Mouse (Mus musculus) olfactory bulb, adult 2 months (tissue): ENCODE results near the gene Map3k13. TPM values are rescaled to one million over a fixed set of nuclear protein-coding genes. Genes with fewer than 3 reads are reported as not detected.
A peak's percentile ranks its signal among the peaks of the same experiment; 100 is the strongest.

ENCODE experiments used
- H3K27ac ChIP-seq: fragments of 200-500 bp; 2 replicates; pipeline ENCODE4 v1.5.1; 2012; ENCODE audit warnings: low read depth, low read length; ENCODE audit not compliant: insufficient read depth
- H3K4me1 ChIP-seq: fragments of 200-500 bp; 2 replicates; pipeline ENCODE4 v1.6.1; 2012; ENCODE audit warnings: low read length; ENCODE audit not compliant: control insufficient read depth, insufficient read depth
- H3K4me3 ChIP-seq: fragments of 200-500 bp; 2 replicates; pipeline ENCODE4 v1.5.1; 2012; ENCODE audit warnings: mild to moderate bottlenecking, low read depth, low read length, moderate library complexity; ENCODE audit not compliant: insufficient read depth
- CTCF ChIP-seq: fragments of 200-500 bp; IDR thresholded peaks from 2 replicates; pipeline ENCODE4 v1.5.1; 2012; ENCODE audit warnings: low read depth, mild to moderate bottlenecking, low read length, moderate library complexity; ENCODE audit not compliant: insufficient read depth
- POLR2A ChIP-seq: fragments of 200-500 bp; IDR thresholded peaks from 2 replicates; pipeline ENCODE4 v1.6.1; 2012; ENCODE audit warnings: mild to moderate bottlenecking, low read depth, low read length, moderate library complexity; ENCODE audit not compliant: insufficient read depth
- WGBS: fragments of 180-500 bp; shearing (Covaris S2); methylation state at CpG from one replicate; pipeline ENCODE4 v1.1.7; 2018; 5-methylcytosine and 5-hydroxymethylcytosine counted together
- polyA plus RNA-seq: library from polyadenylated mRNA; stranded (reverse); fragments of >200 nt; gene quantifications from 2 replicates; pipeline ENCODE4 v1.2.4, GENCODE M21; 2012; ENCODE audit warnings: low replicate concordance; ENCODE audit not compliant: missing spikeins, insufficient read depth, insufficient read length

The Map3k13 gene
- polyA plus RNA-seq, 1 experiment: not detected

GRCm38 (mm10) chr16:21946761-21947715 lies 152.9 kb downstream of the Map3k13 start, which contains the start of gene Tmem41a:
Gene Tmem41a (minus strand): TSS chr16:21947552.
- 1% methylated on average over 63 of the region's 63 CpGs for WGBS
- peak; percentile 80 for TF ChIP-seq POLR2A
- TF ChIP-seq CTCF: no peak
- H3K27ac ChIP-seq: no peak within 1 kb of the TSS
- H3K4me1 ChIP-seq: peaks cover 12% of the 10 kb centered on the region
- H3K4me3 ChIP-seq: peak within 1 kb of the TSS; percentile 77

DNA sequence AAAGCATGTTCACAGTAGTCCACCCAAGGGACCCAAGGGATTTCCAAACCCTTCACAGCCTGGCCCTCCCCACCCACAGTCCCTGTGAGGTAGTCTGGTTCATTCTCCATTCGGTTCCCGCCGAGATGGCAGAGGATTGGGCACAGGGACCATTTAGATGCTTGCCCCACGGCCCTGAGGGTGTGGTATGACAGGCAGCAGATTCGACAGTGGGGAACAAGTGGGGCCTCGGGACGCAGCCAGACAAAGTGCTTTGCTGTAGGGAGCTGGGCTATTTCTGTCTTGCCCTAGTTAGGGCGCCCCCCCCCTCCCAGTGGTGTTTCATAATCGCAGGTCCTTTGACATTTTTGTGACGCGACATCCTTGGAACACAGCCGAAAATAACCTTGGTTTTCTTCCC lies 161.4 kb downstream of the Map3k13 start:
- no peak overlapping the region for H3K27ac ChIP-seq
- 66% methylated on average over 12 of the region's 12 CpGs for WGBS
- TF ChIP-seq POLR2A (no peak), CTCF (no peak)

GRCm38 (mm10) chr16:21965576-21965975 lies 171.4 kb downstream of the Map3k13 start:
- WGBS: 80% methylated on average over 3 of the region's 3 CpGs
- Histone ChIP-seq H3K4me3 (no peak overlapping the region), H3K27ac (no peak overlapping the region), H3K4me1 (no peaks in the 10 kb centered on the region)
- TF ChIP-seq CTCF: no peak
- TF ChIP-seq POLR2A: no peak

More for the DNA sequence above, 161.4 kb downstream of the Map3k13 start:
- no peak overlapping the region for H3K4me3 ChIP-seq
- peaks cover 4% of the 10 kb centered on the region; the same call in 1 of the 2 replicates for H3K4me1 ChIP-seq

- 80% methylated on average over 5 of the region's 5 CpGs for WGBS
- TF ChIP-seq POLR2A (no peak), CTCF (no peak)
- Histone ChIP-seq H3K27ac (no peak overlapping the region), H3K4me3 (no peak overlapping the region), H3K4me1 (no peaks in the 10 kb centered on the region)
Measured at GRCm38 (mm10) chr16:21969874-21970273, 175.7 kb downstream of the Map3k13 start.

DNA sequence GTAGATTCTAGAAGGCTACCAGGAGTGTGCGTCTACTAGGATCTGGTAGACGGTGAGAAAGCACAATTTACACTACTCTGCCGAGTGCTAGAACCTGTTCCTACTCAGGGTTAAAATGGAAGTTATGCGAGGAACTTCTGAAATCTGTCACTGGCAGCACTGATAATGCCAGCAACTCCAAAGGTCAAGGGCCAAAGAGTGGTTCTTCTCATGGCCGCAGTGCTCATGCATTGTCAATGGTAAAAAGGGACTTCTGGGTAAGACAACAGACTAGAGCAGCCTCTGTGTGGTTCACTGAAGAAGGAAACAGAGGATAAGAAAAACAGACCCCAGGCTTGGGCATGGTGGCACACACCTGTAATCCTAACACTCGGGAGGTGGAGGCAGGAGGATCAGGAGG lies 176.4 kb downstream of the Map3k13 start:
- TF ChIP-seq POLR2A (no peak), CTCF (no peak)
- Histone ChIP-seq H3K4me1 (no peaks in the 10 kb centered on the region), H3K4me3 (no peak overlapping the region), H3K27ac (no peak overlapping the region)
- 92% methylated on average over 6 of the region's 6 CpGs for WGBS

DNA sequence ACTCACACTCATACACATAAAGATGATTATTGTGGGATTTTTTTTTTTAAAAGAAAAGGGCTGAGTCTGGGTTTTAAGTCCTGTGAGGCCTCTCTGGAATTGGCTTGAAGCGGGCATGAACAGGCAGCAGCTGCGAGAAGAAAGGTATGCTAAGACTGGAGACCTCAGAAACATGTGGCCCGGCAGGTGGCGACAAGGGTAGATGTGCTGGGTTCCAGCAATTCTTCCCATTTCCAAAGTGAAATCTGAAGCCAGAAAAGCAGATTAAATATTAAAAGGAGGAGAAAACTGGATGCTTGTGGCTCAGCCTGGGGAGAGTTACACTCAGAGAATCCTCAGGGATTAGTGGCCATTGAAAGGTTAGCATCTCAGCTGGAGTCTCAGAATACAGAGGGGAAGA lies 177.3 kb downstream of the Map3k13 start:
- 82% methylated on average over 4 of the region's 4 CpGs for whole genome bisulfite sequencing
- Histone ChIP-seq H3K4me3 (no peak overlapping the region), H3K27ac (no peak overlapping the region), H3K4me1 (peaks cover 6% of the 10 kb centered on the region; the same call in 1 of the 2 replicates)
- no peak for TF ChIP-seq CTCF
- no peak for TF ChIP-seq POLR2A

GRCm38 (mm10) chr16:21976203-21976602 lies 182.1 kb downstream of the Map3k13 start:
- no peak for TF ChIP-seq CTCF
- no peak for TF ChIP-seq POLR2A
- peak overlapping the region; percentile 44 for H3K4me3 ChIP-seq
- 6% methylated on average over 16 of the region's 16 CpGs for WGBS

GRCm38 (mm10) chr16:21977347-21977746 lies 183.2 kb downstream of the Map3k13 start:
- WGBS: 69% methylated on average over 5 of the region's 5 CpGs
- Histone ChIP-seq H3K4me1 (peaks cover 6% of the 10 kb centered on the region; the same call in 1 of the 2 replicates), H3K27ac (no peak overlapping the region), H3K4me3 (no peak overlapping the region)
- TF ChIP-seq CTCF (no peak), POLR2A (no peak)

More at GRCm38 (mm10) chr16:21976203-21976602, 182.1 kb downstream of the Map3k13 start:
- H3K4me1 ChIP-seq: peaks cover 6% of the 10 kb centered on the region; the same call in 1 of the 2 replicates
- peak overlapping the region; percentile 10 for H3K27ac ChIP-seq

Other genes starting within 250 kb of the Map3k13 start
- gene 2510009E07Rik, start 99.7 kb upstream of the Map3k13 start, polyA plus RNA-seq: not detected in 2 replicates
- gene Ehhadh, start 6.5 kb upstream of the Map3k13 start, polyA plus RNA-seq: not detected in 2 replicates
- gene Tmem41a, start 153.2 kb downstream of the Map3k13 start, polyA plus RNA-seq: not detected in 2 replicates
- not detected in 2 replicates for gene Liph, start 201.3 kb downstream of the Map3k13 start, polyA plus RNA-seq
- gene Senp2, start 215.1 kb downstream of the Map3k13 start, polyA plus RNA-seq: 137 TPM in 1 of 2 replicates, not detected in the other